Mouse (Mus musculus): ENCODE data around the gene Prdm1.

DNA sequence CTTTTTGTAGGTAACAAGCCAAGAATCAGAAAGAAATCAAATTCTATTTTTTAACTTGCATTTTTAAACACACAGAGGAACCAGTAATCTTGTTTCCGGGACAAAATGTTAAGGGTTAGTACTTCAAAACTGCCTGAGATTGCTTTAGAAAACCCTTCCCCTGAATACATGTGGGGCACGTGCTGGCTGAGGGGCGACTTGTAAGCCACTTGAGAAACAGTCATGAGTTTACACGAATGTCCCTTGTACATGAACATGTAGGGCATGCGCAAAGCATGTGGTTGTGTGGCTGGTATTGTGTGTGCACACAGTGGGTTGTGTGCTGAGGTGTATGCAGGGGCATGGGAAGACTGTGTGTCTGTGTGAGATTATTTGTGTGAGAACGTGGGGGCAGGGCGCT is 19.7 kb downstream of the Prdm1 start:
- no peak for TF ChIP-seq EP300 (IDR thresholded peaks at IDR 0.05; ENCODE audit: low read depth)
- no peak for TF ChIP-seq CTCF (IDR thresholded peaks at IDR 0.05; ENCODE audit: low read depth)

Measured in liver, postnatal 0 days (tissue).